Mouse (Mus musculus) brain, embryonic 14.5 days (tissue): Measurements from ENCODE around the gene Kctd15. TPM values are rescaled to one million over a fixed set of nuclear protein-coding genes. Genes with fewer than 3 reads are reported as not detected.

ENCODE experiments used
- DNase-seq: peaks from one replicate; pipeline ENCODE4 v3.0.0-alpha.2; 2011; ENCODE audit warnings: low read depth
- CTCF ChIP-seq: fragments of 200-500 bp; IDR thresholded peaks from 2 replicates; pipeline ENCODE4 v1.5.1; 2012; ENCODE audit warnings: inconsistent platforms, mild to moderate bottlenecking, moderate library complexity, borderline replicate concordance; ENCODE audit not compliant: insufficient read depth, insufficient read length; ENCODE audit errors: extremely low read depth
- POLR2A ChIP-seq: fragments of 200-500 bp; IDR thresholded peaks from 2 replicates; pipeline ENCODE4 v1.6.1; 2012; ENCODE audit warnings: mild to moderate bottlenecking, inconsistent platforms, borderline replicate concordance; ENCODE audit not compliant: poor library complexity, insufficient read depth, insufficient read length, severe bottlenecking; ENCODE audit errors: extremely low read depth
- polyA plus RNA-seq: library from polyadenylated mRNA; depleted of rRNA; stranded (reverse); fragments of >200 nt; gene quantifications from 2 replicates; pipeline ENCODE4 v1.2.3, GENCODE M21; 2012

Gene Kctd15
- polyA plus RNA-seq, 1 experiment = 99.9 TPM

DNA sequence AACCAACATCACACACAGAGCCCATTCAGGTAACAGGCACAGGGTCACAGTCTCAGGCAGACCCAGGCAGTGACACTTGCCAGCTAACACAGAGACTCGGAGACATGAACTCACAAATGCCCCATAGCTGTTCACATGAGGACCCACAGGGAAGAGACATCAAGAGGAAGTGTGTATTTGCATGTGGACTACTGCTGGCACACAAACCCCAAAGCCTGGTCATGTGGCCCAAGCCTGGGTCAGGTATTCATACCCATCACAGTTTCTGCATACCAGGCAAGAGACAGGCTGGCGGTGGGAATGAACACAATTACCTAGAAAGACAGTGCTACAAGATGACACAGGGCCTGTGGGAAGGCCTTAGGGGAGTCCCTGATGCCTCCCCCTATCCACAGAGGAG is 10.9 kb downstream of the Kctd15 start:
- DNase-seq = no peak
- TF ChIP-seq POLR2A (no peak), CTCF (no peak)

DNA sequence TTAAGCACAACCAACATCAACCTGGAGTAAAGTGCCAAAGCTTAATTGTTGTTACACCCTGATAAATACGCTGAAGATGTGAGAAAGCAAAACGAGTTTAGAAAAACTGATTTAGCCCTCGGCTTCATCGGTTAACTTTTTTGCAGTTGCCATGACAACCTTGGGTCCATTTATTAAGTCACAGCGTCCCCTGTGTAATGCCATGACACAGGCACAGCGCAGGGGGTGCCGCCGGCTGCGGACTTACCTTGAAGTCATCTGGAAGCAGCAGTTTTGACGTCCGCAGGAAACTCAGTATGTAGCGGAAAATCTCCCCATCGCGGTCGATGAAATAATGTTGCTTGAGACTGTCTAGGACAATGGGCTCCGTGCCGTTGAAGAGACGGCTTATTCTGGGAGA is 11.9 kb downstream of the Kctd15 start:
- peak; percentile 48 for DNase-seq
- no peak for TF ChIP-seq CTCF
- TF ChIP-seq POLR2A = no peak

DNA sequence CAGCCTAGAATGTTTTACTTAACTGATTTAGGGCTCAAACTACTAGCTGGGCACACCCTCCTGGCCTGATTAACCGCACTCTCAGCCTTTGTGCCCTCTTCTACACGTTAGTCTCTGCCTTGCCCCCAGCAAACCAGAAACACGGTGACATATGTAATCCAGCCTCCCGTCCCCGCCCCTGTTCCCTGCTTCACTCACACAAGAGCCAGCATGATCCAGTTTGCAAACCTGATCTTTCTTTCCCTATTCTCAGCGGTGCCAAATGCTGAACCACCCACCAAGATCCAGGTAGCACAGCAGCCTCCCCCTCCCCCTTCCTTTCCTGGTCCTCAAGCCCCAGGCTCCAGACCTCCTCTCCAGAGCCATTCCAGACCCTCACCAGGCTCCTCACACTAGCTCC is 13.2 kb downstream of the Kctd15 start:
- DNase-seq = no peak
- TF ChIP-seq POLR2A = no peak

DNA sequence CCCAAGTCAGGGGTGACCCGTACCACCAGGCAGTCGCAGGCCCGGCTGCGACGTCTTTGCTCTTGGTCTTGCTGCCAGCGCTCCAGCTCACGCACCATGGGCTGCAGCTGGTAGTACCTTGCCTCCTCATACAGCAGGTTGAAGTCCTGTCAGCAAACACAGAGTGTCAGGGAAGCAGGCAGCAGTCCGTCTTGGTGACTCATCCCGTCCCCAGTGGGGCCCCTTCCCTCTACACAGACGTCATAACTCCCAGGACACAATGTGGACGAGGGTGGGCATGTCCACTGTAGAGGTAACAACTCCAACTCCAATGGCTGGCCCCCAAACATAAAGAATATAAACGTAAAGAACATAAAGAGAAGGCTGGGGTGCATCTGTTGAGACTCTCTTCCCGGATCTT is 14.6 kb downstream of the Kctd15 start:
- no peak for DNase-seq
- TF ChIP-seq CTCF (no peak), POLR2A (no peak)

DNA sequence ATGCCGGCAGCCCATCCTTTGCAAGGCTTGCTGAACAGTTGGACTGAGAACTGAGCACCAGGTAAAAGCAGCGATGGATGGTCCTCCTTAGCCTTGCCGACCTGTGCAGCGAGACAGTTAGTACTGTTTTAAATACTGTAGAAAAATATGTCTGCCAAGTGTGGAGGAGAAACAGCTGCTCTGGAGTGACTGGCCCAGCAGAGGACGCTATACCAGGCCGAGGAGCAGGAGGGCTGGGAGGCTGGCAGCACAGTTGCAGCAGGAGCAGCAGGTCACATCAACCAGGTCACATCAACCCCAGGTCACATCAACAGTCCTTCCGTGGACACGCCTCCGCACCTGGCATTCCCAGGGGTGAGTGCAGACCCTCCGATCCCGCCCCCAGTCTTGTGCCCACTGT is 16.7 kb downstream of the Kctd15 start:
- TF ChIP-seq POLR2A (no peak), CTCF (no peak)
- no peak for DNase-seq

DNA sequence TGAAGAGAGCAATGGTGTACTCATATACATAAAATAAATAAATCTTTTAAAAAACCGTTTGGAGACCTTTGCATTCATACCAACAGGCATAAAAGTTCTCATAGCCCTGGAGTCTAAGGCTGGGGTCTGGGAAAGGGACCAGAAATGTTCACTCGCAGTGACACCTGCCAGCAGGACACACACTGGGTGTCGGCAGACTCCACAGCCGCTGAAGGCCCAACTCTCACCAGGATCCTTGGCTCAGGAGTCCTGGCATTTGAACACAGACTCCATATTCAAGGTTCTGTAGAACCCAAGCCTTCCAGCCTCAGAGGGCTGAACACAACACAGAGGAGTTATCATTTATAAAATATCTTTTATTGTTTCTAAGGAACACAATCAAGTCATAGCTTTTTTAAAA is 19.9 kb downstream of the Kctd15 start:
- no peak for DNase-seq
- no peak for TF ChIP-seq POLR2A
- TF ChIP-seq CTCF = no peak

DNA sequence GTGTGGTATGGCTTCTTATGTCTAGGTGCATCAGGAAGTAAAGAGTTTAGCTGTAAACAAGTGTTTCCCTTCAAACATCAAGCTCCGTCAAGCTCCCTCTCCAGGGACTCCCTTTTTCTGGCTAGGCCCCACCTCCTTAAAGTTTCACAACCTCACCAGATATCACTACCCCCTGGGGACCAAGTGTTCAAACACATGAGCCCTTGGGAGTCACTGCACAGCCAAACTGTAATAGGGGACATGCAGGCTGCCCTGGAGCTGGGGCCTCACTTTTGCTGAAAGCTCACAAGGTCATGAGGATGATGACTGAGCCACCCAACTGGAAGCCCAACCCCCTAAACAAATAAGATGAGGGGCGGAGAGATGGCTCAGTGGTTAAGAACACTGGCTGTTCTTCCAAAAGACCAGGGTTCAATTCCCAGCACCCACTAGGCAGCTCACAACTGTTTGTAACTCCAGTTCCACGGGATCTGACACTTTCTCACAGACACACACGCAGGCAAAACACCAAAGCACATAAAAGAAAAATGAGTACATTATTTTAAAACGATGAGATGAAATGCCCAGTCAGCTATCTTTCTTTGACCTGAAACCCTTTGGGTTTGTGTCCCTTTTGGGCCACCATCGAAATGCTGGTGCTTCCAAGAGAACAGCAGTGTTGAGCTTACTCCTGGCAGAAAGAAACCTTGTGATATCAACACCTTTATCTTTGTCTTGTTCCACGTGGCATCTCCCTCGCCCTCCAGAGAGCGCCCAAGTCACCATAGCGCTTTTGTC is 23.4 kb downstream of the Kctd15 start:
- DNase-seq = no peak
- TF ChIP-seq CTCF (no peak), POLR2A (no peak)

DNA sequence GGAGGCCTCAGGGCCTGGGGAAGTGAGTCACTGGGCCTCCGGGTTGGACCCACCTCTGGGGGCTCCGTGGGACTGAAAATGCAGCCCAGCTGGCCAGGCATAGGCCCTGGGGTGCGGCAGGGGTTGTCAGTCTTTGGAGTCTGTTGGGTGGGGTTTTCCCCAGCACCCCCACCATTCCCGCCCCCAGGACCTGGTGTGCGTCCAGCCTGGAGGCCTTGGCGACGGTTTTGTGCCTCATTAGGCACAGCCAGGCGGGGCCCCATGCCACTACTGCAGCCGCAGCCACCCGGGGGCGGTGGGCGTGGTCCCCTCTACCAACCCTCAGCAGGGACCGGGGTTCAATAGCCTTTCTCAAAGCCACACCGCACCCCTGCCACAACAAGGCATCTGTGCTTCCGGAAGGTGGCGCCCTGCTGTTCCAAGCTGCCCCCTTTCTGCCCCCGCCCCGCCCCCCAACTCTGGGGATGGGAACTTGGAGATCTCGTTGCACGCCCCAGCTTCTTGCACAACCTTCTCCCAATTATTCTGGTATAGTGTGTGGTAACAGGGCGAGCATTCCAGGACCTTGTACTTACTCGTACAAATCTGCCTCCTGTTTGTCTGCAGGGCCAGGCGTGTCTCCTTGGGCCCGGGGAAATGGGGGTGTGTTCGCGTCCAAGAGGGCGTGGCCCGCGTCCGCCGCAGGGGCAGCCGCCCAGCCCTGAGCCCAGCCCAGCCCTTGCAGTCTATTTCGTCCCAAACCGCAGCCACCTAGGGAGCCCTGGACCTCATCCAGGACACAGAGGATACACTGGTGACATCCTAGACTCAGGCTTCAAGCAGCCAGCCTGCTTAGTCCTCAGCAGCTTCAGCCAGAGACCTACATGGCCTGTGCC is 26.1 kb downstream of the Kctd15 start:
- DNase-seq = peak; percentile 84
- TF ChIP-seq POLR2A (no peak), CTCF (peak; percentile 22; the same call in 1 of the 2 replicates)

DNA sequence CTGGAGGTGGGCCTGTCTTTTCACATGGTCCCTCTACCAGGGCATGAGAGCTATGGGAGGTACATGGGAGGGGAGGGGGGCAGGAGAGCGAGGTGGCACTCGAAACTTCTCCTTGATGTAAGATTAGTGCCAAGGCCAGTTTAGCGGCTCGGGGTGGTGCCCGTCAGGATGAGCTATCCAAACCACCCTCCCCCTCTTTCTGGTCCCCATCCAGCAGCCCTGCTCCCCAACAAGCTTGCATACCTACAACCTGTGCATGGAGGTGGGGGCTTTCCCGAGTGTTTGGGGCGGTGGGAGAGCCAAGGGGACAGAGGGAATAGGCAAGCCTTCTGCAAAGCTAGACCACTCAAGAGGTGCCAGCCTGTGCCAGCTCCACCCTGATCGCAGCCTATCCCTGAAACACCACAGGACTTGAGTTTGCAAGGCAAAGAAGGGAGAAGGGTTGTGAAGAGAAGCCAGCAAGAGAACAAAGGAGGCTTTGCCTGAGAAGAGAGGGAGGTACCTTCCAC is 26.8 kb downstream of the Kctd15 start:
- no peak for TF ChIP-seq CTCF
- DNase-seq = peak; percentile 77

DNA sequence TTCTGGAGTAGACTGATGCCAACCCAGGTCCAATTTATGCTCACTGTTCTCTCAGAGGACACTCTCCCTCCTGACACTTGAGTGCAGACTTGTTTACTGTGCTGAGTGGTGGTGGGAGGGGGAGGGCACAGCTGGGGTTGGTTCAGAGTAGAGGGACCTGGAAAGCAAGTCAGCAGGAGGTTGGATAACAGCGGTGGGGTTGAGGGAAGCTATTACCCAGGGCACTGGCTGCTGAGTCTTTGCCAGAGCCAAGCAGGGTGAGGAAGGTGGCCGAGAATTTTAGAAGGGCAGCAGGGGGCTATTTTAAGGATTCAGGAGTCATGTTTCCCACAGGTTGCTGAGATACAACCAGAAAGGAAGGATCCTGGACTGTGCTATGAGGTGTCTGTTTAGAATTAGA is 36.1 kb downstream of the Kctd15 start:
- TF ChIP-seq POLR2A (no peak), CTCF (no peak)
- no peak for DNase-seq

DNA sequence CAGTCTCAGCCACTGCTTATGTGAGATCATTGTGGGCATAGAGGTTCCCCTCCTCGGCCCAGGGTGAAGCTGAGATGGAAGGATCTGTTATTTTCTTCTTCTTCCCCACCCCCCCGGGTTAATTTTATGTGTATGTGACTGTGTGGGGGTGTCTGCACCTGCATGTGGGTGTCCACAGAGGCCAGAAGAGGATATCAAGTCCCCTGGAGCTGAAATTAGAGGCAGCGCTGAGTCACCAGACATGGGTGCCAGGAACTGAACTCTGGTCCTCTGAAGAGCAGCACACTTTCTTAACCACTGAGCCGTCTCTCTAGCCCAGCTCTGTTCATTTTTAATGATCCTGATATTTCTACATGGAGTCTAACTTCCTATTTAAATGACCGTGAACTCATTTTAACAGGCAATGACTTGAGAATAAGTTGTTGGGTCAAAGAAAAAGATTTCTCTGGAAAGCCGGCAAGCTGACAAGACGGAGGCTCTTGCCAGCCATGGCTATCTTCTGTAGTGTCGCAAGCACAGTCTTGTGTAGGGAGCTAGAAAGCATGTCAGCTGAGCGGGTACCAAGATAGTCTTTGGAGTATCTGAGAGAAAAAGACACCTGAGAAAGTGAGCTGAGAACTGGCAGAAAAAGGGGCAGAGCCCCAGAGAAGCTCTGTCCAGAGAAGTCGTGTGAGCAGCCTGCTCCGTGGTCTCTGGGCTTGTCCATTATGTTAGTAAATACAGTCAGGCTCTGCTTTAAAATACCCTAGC is 38.2 kb downstream of the Kctd15 start:
- TF ChIP-seq CTCF = no peak
- no peak for TF ChIP-seq POLR2A
- no peak for DNase-seq
